Mouse (Mus musculus) megakaryocyte, embryonic 14.5 days (primary cell): ENCODE data around the gene Slc41a1.

Experiments used
- FLI1 ChIP-seq: IDR thresholded peaks from 2 replicates; pipeline ENCODE4 v1.6.1; 2012; ENCODE audit warnings: low read length, inconsistent platforms, mixed read lengths
- GATA1 ChIP-seq: IDR thresholded peaks from 3 replicates; pipeline ENCODE4 v1.6.1; 2012; ENCODE audit warnings: mixed read lengths, low read length, inconsistent platforms, borderline replicate concordance

DNA sequence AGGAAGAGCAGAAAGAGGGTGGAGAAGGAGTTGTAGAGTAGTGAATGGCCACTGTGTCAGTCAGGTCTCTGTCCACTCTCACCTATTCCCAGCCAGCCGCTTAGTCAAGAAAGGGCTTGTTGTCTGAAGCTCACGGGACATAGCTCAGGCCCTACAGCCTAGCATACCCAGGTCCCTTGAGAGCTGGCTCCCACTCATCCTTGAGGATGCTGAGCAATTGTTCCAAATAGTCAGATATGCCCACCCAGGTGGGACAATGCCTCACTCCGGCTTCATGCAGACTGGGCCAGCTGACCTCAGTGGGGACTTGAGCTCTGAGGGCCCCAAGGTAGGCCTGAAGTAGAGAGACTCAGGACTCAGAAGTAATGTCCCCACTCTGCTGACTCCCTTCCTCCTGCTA is 23.1 kb upstream of the Slc41a1 start:
- TF ChIP-seq GATA1 (no peak), FLI1 (no peak)
